Mouse (Mus musculus) bone marrow macrophage, adult 2 months (primary cell): ENCODE results near the gene Lrrc8e.

Source experiments
- CTCF ChIP-seq: IDR thresholded peaks from 2 replicates; pipeline ENCODE4 v1.5.1; 2012; ENCODE audit warnings: low read depth, mild to moderate bottlenecking, low read length, moderate library complexity
- POLR2A ChIP-seq: IDR thresholded peaks from 2 replicates; pipeline ENCODE4 v1.6.1; 2012; ENCODE audit warnings: mild to moderate bottlenecking, low read depth, low read length, borderline replicate concordance

DNA sequence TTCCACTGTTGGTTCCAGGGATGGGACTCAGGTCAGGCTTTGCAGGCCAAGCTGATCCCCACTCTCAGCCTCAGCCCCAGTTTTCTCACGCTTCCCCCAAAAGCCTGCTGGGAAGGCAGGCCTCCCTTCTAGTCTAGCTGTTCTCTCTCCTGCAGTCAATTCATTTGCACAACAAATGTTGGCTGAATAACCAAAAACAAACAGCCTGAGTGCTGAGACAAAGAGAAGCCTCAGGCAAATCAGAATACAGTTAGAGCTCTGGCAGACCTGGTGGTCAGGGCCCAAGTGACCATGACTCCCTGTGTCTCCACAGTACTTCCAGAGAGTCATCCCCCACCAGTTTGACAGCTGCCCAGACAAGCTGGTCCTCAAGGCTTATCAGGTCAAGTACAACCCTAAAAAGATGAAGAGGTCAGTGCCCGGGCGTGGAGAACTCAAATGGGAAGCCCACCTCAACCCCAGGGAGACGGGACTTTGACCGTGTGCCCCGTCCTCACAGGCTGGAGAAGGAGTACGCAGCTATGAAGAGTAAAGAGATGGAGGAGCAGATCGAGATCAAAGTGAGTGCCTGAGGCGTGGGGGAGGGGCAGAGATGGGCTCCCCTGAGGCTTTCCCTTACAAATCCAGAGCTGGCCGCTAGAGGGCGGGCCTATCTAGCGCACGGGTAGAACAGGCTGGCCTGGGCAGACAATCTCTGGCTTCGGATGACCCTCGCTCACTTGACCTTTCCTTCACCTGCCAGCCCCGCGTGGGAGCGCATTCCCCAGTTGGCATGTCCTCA is 33.6 kb upstream of the Lrrc8e start:
- TF ChIP-seq POLR2A (no peak), CTCF (peak; percentile 77)
